Mouse (Mus musculus): ENCODE results near the gene Gstt3.

- TF ChIP-seq GATA1 (IDR thresholded peaks at IDR 0.05; ENCODE audit: borderline replicate concordance, low read length) (no peak), FLI1 (IDR thresholded peaks at IDR 0.05; ENCODE audit: low read length) (no peak)
Measured at GRCm38 (mm10) chr10:75794880-75795279, 13.7 kb upstream of the Gstt3 start.

Measured in megakaryocyte, embryonic 14.5 days (primary cell).